Mouse (Mus musculus): ENCODE results near the gene Pcdh15. TPM values are rescaled to one million over a fixed set of nuclear protein-coding genes. Genes with fewer than 3 reads are reported as not detected.

Pcdh15 gene
- polyA plus RNA-seq, 1 experiment = not detected

DNA sequence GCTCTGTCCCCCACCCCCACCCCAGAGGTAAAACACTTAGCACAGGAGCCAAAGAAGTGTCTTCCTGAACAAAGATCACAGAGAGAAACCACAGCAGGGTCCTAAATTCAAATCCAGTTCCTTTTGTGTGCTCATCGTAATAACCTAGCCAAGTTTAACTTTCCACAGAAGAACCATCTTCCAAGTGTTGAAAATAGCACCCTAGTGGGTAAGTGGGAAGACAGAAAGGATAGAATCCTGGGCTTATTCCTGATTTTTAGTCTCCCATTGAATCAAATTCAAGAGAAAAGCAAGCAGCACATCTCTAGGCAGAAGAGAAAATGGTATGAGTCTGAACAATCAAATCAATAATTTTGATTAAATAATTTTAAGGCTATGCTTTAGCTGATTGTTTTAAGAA is 1315.8 kb downstream of the Pcdh15 start:
- TF ChIP-seq GATA1 (IDR thresholded peaks at IDR 0.05; ENCODE audit: low read length) = no peak
- TF ChIP-seq TAL1 (IDR thresholded peaks at IDR 0.05; ENCODE audit: low read length) = no peak
- Histone ChIP-seq H3K27me3 (ENCODE audit: control insufficient read depth) (no peaks in the 10 kb centered on the region), H3K9me3 (ENCODE audit: control insufficient read depth, low read length) (peaks cover 7% of the 10 kb centered on the region), H3K4me1 (ENCODE audit: control insufficient read depth) (no peaks in the 10 kb centered on the region), H3K36me3 (ENCODE audit: control insufficient read depth) (no peaks in the 10 kb centered on the region), H3K4me3 (replicated peaks) (no peak overlapping the region)

DNA sequence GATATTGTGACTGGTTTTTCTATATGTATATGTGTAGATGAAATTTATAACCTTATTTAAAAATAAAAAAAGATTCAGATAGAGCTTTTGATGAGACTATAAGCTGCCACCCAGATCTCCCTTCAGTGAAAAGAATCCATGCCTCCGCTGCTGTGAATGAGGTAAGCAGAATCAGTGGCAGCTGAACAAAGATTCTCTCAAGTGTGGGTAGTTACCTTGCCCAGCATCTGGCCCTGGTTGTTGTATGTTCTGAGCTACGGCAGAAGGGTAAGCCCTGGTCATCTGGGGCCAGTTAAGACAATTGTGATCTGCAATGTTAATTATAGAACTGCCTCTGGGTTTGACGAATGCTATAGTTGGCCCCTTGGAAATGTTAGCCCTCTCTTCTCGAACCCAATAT is 1316.2 kb downstream of the Pcdh15 start:
- H3K9me3 ChIP-seq (ENCODE audit: control insufficient read depth, low read length) = peaks cover 7% of the 10 kb centered on the region
- no peak overlapping the region for H3K4me3 ChIP-seq (replicated peaks)
- TF ChIP-seq GATA1 (IDR thresholded peaks at IDR 0.05; ENCODE audit: low read length) (no peak), TAL1 (IDR thresholded peaks at IDR 0.05; ENCODE audit: low read length) (no peak)
- no peaks in the 10 kb centered on the region for H3K36me3 ChIP-seq (ENCODE audit: control insufficient read depth)
- no peaks in the 10 kb centered on the region for H3K27me3 ChIP-seq (ENCODE audit: control insufficient read depth)
- H3K4me1 ChIP-seq (ENCODE audit: control insufficient read depth) = no peaks in the 10 kb centered on the region

DNA sequence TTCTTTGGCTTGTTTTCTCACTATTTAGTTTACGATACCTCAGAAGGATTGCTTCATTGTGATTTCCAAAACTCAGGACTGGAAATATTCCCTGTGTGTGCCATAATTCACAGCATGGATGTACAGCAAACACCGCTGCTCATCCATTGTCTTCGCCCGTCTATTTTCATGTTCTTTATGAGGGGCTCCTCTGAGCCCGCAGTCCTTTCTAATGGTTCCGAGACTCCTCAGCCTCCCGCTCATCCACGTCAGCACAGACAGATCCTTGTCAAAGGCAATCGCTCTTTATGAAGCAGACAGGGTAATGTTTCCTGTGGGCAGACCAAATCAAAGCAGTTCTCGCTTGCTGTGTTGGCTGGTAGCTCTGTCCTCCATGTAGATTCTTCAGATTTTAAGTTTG is 1316.8 kb downstream of the Pcdh15 start:
- Histone ChIP-seq H3K4me1 (ENCODE audit: control insufficient read depth) (no peaks in the 10 kb centered on the region), H3K4me3 (replicated peaks) (no peak overlapping the region), H3K9me3 (ENCODE audit: control insufficient read depth, low read length) (peaks cover 7% of the 10 kb centered on the region), H3K36me3 (ENCODE audit: control insufficient read depth) (no peaks in the 10 kb centered on the region), H3K27me3 (ENCODE audit: control insufficient read depth) (no peaks in the 10 kb centered on the region)
- no peak for TF ChIP-seq GATA1 (IDR thresholded peaks at IDR 0.05; ENCODE audit: low read length)
- TF ChIP-seq TAL1 (IDR thresholded peaks at IDR 0.05; ENCODE audit: low read length) = no peak

DNA sequence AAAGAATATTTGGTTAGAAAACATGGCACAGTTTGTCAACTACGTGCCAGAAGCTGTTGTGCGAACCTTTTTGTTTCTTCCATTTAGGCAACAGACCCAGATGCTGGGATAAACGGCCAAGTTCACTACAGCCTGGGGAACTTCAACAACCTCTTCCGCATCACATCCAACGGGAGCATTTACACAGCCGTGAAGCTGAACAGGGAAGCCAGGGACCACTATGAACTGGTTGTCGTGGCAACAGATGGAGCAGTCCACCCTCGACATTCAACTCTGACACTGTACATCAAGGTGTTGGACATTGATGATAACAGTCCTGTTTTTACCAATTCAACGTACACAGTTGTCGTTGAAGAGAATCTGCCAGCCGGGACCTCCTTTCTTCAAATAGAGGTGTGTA is 1350.9 kb downstream of the Pcdh15 start:
- H3K4me3 ChIP-seq (replicated peaks) = no peak overlapping the region
- H3K9me3 ChIP-seq (ENCODE audit: control insufficient read depth, low read length) = peaks cover 5% of the 10 kb centered on the region; the same call in 1 of the 2 replicates
- TF ChIP-seq TAL1 (IDR thresholded peaks at IDR 0.05; ENCODE audit: low read length) (no peak), GATA1 (IDR thresholded peaks at IDR 0.05; ENCODE audit: low read length) (no peak)
- H3K27me3 ChIP-seq (ENCODE audit: control insufficient read depth) = no peaks in the 10 kb centered on the region
- no peaks in the 10 kb centered on the region for H3K36me3 ChIP-seq (ENCODE audit: control insufficient read depth)
- H3K4me1 ChIP-seq (ENCODE audit: control insufficient read depth) = no peaks in the 10 kb centered on the region

DNA sequence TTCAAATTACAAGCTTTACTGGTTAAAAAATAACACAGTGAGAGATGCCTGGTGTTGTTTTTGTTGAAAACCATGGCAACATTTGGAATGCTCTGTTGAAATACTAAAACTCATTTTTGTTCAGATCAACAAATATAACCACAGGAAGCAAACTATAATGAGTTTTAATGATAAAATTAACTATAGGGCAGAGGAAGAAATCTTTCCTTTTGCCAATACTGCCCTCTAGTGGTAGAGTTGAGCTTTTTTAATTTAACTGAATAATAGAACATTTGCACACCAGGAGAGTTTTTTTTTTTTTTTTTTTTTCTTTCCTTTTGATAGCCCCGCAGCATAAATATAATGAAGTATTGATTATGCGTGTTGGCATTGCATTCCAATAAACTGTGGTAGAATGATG is 1364.8 kb downstream of the Pcdh15 start:
- no peaks in the 10 kb centered on the region for H3K9me3 ChIP-seq (ENCODE audit: control insufficient read depth, low read length)
- H3K36me3 ChIP-seq (ENCODE audit: control insufficient read depth) = no peaks in the 10 kb centered on the region
- no peaks in the 10 kb centered on the region for H3K4me1 ChIP-seq (ENCODE audit: control insufficient read depth)
- no peak overlapping the region for H3K4me3 ChIP-seq (replicated peaks)
- no peaks in the 10 kb centered on the region for H3K27me3 ChIP-seq (ENCODE audit: control insufficient read depth)
- no peak for TF ChIP-seq TAL1 (IDR thresholded peaks at IDR 0.05; ENCODE audit: low read length)
- no peak for TF ChIP-seq GATA1 (IDR thresholded peaks at IDR 0.05; ENCODE audit: low read length)

DNA sequence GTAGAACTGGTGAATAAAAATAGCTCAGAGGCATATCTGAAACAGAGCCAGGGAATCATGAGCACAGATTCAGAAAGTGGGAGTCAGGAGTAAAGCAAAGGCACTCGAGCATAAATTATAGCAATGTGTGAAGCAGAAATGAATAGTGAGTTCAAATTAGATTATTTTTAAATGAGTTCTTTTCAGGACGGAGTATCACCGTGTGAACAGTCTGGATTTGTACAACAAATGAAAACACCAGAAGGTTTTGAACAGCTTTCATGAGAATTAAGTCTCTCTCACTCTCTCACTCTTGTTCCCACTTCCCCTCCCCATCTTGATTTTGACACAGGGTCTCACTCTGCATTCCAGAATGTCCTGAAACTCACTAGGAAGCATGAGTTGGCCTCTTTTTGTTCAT is 1381.6 kb downstream of the Pcdh15 start:
- H3K4me1 ChIP-seq (ENCODE audit: control insufficient read depth) = no peaks in the 10 kb centered on the region
- no peak for TF ChIP-seq GATA1 (IDR thresholded peaks at IDR 0.05; ENCODE audit: low read length)
- TF ChIP-seq TAL1 (IDR thresholded peaks at IDR 0.05; ENCODE audit: low read length) = no peak
- H3K27me3 ChIP-seq (ENCODE audit: control insufficient read depth) = no peaks in the 10 kb centered on the region
- H3K36me3 ChIP-seq (ENCODE audit: control insufficient read depth) = no peaks in the 10 kb centered on the region
- no peak overlapping the region for H3K4me3 ChIP-seq (replicated peaks)
- peaks cover 2% of the 10 kb centered on the region; the same call in 1 of the 2 replicates for H3K9me3 ChIP-seq (ENCODE audit: control insufficient read depth, low read length)

DNA sequence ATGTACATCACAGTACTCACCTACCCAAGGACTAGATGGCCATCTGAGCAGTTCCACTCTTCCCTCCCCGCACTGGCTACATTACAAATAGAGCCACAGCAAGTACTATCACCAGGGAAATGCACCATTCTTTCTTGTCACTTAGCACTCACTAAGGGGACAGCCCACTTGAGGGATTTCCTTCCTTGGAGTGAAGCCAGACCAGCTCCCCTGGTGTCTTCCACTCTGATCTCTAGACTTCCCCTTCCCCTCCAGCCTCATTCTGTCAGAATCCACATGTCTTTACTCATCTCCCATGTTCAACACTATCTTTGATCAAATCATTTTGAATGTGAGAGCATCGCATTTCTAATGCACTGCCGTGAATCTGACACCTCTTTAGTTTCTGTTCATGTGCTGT is 1413.2 kb downstream of the Pcdh15 start:
- Histone ChIP-seq H3K27me3 (ENCODE audit: control insufficient read depth) (no peaks in the 10 kb centered on the region), H3K4me1 (ENCODE audit: control insufficient read depth) (no peaks in the 10 kb centered on the region), H3K36me3 (ENCODE audit: control insufficient read depth) (no peaks in the 10 kb centered on the region), H3K4me3 (replicated peaks) (no peak overlapping the region), H3K9me3 (ENCODE audit: control insufficient read depth, low read length) (no peaks in the 10 kb centered on the region)
- TF ChIP-seq GATA1 (IDR thresholded peaks at IDR 0.05; ENCODE audit: low read length) (no peak), TAL1 (IDR thresholded peaks at IDR 0.05; ENCODE audit: low read length) (no peak)

DNA sequence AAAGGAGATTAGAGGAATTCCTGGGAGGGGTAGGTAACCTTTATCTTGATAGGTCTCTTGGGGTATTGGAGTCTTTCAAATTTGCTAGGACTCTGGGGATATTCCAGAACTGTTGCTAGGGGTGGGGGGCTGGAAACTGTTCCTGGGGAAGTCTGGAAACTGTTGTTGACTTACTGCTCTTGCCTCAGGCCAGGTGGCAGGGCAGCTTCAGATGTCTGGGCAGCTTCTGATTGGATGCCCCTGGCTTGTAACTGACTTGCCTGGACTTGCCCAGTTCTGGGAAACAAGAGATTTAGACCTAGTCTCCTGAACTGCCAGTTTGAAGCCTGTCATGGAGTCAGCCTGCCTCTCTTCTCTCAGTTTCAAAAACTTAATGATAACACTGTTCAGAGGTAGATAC is 1414.6 kb downstream of the Pcdh15 start:
- H3K9me3 ChIP-seq (ENCODE audit: control insufficient read depth, low read length) = no peaks in the 10 kb centered on the region

DNA sequence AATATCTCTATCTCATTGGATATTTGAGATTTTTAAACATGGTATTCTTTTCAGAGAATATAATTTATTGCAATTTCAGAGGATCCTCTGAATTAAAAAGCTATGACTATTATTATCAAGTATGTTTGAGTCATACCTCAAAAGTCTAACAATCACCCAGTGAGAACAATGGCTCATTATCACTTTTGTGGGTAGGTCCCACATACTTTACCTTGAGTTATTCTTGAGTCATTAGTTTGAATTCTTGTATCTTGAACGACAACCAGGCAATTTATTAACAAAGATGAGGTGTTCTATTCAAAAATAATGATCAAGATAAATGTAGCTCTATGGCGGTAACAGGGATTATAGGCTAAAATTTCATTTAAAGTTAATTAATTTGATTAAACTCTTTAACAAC is 1439.2 kb downstream of the Pcdh15 start:
- no peaks in the 10 kb centered on the region for H3K36me3 ChIP-seq (ENCODE audit: control insufficient read depth)
- H3K27me3 ChIP-seq (ENCODE audit: control insufficient read depth) = no peaks in the 10 kb centered on the region
- no peaks in the 10 kb centered on the region for H3K9me3 ChIP-seq (ENCODE audit: control insufficient read depth, low read length)
- TF ChIP-seq GATA1 (IDR thresholded peaks at IDR 0.05; ENCODE audit: low read length) (no peak), TAL1 (IDR thresholded peaks at IDR 0.05; ENCODE audit: low read length) (no peak)
- H3K4me3 ChIP-seq (replicated peaks) = no peak overlapping the region
- H3K4me1 ChIP-seq (ENCODE audit: control insufficient read depth) = no peaks in the 10 kb centered on the region

More for the DNA sequence above, 1414.6 kb downstream of the Pcdh15 start:
- Histone ChIP-seq H3K4me3 (replicated peaks) (no peak overlapping the region), H3K36me3 (ENCODE audit: control insufficient read depth) (no peaks in the 10 kb centered on the region), H3K27me3 (ENCODE audit: control insufficient read depth) (no peaks in the 10 kb centered on the region), H3K4me1 (ENCODE audit: control insufficient read depth) (no peaks in the 10 kb centered on the region)
- TF ChIP-seq TAL1 (IDR thresholded peaks at IDR 0.05; ENCODE audit: low read length) = no peak
- TF ChIP-seq GATA1 (IDR thresholded peaks at IDR 0.05; ENCODE audit: low read length) = no peak

DNA sequence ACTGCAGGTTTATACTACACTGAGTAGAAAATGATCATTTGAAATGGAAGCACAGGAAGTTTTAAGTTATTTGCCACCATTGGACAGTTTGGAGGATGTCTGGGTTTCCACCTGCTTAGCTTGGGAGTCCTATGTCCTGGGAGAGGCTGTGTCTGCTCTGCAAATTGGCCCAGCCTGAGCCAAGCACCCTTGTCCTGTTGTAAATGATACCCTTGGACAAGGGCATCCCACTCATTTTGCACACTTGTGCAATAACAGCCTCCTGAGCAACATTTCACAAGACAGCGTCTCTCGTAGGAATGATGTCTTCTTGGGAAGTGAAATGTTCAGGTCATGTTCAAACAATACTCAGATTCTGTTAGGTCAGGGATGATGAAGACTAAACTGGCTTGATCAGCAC is 1456.2 kb downstream of the Pcdh15 start:
- no peaks in the 10 kb centered on the region for H3K36me3 ChIP-seq (ENCODE audit: control insufficient read depth)
- no peak overlapping the region for H3K4me3 ChIP-seq (replicated peaks)
- H3K4me1 ChIP-seq (ENCODE audit: control insufficient read depth) = no peaks in the 10 kb centered on the region
- H3K27me3 ChIP-seq (ENCODE audit: control insufficient read depth) = no peaks in the 10 kb centered on the region
- TF ChIP-seq GATA1 (IDR thresholded peaks at IDR 0.05; ENCODE audit: low read length) = no peak
- no peak for TF ChIP-seq TAL1 (IDR thresholded peaks at IDR 0.05; ENCODE audit: low read length)
- peaks cover 10% of the 10 kb centered on the region; the same call in 1 of the 2 replicates for H3K9me3 ChIP-seq (ENCODE audit: control insufficient read depth, low read length)
